Mouse (Mus musculus) sigmoid colon, adult 10 weeks (tissue): ENCODE data around the gene Olfr1220. TPM values are rescaled to one million over a fixed set of nuclear protein-coding genes. Genes with fewer than 3 reads are reported as not detected.

Experiments used
- polyA plus RNA-seq: library from polyadenylated mRNA; stranded (reverse); fragments of 350-450 nt; fragmentation: Illumina TruSeq; extraction: RNeasy Lipid Tissue Mini Kit (QIAGEN cat#74804); gene quantifications from one replicate; pipeline ENCODE4 v1.2.3, GENCODE M21; 2014; ENCODE audit warnings: low read depth, low replicate concordance

Olfr1220 gene
- polyA plus RNA-seq = not detected

DNA sequence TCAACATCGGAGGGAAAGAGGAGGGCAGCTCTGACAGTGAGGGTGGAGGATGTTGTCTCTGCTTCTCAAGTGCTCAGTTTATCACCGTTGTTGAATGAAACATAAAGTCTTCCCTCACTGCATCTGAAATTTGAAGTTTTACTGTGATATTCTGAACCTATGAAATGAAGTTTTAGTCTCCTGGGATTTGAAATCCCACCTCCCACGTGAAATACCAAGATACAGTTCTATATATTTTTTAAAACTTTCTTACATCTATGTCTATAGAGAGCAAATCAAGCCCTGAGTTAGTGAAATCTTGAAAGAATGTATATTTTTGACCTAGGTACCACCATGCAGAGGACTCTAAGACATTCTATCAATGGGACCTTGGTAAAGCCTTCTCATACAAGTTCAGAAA lies at the start of gene Olfr1220:
Olfr1220 (minus strand) TSS at position 101 of the 400 bp plus-strand sequence.

DNA sequence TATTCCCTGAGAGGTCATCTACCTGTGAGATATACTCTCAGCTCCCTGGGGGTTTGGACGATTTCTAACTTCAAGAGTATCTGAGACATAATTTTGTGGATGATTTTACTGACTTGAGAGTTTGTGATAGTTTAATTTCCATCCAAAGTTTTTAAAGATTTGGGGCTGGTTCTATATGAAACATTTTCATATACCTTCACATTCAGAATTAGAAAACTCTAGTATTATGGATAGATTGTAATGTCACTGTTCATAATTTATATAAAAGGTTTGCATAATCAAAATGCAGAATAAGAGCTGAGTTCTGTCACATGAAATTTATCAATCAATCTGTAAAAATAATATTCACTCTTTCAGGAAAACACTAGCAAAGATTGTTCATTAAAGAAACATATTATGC lies 44.8 kb upstream of the Olfr1220 start, which contains the start of gene Olfr1223:
Olfr1223 (minus strand) TSS at position 101 of the 400 bp plus-strand sequence.

DNA sequence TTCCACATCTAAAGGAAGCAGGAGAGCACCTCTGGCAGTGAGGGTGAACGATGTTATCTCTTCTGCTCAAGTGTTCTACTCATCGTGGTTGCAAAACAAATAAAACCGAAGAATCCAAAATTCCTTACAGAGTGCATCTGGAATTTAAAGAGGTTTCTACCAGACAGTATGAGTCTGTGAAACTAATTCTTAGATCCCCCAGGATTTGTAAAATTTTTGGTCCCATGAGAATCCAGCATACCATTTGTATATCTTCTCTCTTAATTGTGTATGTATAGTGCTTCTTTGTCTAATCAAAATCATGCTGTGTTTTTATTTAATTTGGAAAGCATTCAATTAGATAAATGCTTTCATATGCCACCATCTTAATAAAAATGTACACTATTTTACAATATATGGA lies 26.3 kb upstream of the Olfr1220 start, which contains the start of gene Olfr1222:
Olfr1222 (minus strand) TSS at position 101 of the 400 bp plus-strand sequence.

DNA sequence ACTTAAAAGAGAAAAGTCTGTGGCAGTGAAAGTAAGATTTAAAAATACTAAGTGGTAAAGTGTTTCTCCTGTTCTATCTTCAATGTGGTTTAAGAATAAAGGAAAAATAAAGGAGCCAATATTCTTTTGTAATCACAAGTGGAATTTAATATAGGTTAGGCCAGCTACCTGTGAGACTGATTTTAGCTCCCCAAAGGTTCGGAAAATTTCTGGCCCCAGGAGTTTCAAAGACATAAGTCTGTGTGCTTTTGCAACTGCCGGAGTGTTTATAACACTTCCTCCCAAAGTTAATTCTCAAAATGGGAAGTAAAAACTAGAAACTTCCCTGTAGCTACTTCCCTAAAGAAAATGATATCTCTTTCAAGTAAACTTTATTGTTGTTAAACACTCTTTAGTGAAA lies 10.5 kb upstream of the Olfr1220 start, which contains the start of gene Olfr1221:
Olfr1221 (minus strand) TSS at position 101 of the 400 bp plus-strand sequence.

GRCm38 (mm10) chr2:89083413-89083812 lies 23.2 kb downstream of the Olfr1220 start, which contains the start of gene Olfr1219:
Olfr1219 (minus strand) TSS chr2:89083513.

DNA sequence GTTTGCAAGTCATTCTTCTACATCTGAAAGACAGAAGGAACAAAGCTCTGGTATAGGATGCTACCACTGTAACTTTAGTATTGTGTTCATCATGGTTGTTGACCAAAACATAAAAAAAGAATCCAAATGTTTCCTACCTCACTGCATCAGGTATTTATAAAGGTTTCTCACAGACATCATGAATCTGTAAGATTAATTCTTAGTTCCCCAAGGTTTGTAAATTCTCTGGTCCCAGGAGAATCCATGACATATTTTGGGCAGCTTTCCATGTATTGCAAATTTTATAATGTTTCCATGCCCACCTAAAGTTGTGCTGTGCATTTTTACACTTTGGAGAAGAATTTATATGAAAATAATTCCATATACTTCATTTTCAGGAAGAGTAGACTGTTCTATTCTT lies 45.5 kb downstream of the Olfr1220 start, which contains the start of gene Olfr1218:
Olfr1218 (minus strand) TSS at position 101 of the 400 bp plus-strand sequence.

Other genes starting within 250 kb of the Olfr1220 start
- gene Olfr1206, start 243.6 kb downstream of the Olfr1220 start, polyA plus RNA-seq = not detected
- gene Olfr1208, start 204.5 kb downstream of the Olfr1220 start, polyA plus RNA-seq = not detected
- not detected for gene Olfr1209, start 191.7 kb downstream of the Olfr1220 start, polyA plus RNA-seq
- not detected for gene Olfr1211, start 168.7 kb downstream of the Olfr1220 start, polyA plus RNA-seq
- not detected for gene Olfr1212, start 152.9 kb downstream of the Olfr1220 start, polyA plus RNA-seq
- not detected for gene Gm13762, start 126.6 kb downstream of the Olfr1220 start, polyA plus RNA-seq
- gene Olfr1214, start 114.2 kb downstream of the Olfr1220 start, polyA plus RNA-seq = not detected
- gene Olfr1215, start 99.9 kb downstream of the Olfr1220 start, polyA plus RNA-seq = not detected
- gene Olfr1216, start 88.5 kb downstream of the Olfr1220 start, polyA plus RNA-seq = not detected
- gene Olfr1217, start 74.8 kb downstream of the Olfr1220 start, polyA plus RNA-seq = not detected
- gene Olfr1218, start 45.6 kb downstream of the Olfr1220 start, polyA plus RNA-seq = not detected
- not detected for gene Olfr1219, start 23.3 kb downstream of the Olfr1220 start, polyA plus RNA-seq
- not detected for gene Olfr1221, start 10.4 kb upstream of the Olfr1220 start, polyA plus RNA-seq
- not detected for gene Olfr1222, start 26.2 kb upstream of the Olfr1220 start, polyA plus RNA-seq
- not detected for gene Olfr1223, start 44.7 kb upstream of the Olfr1220 start, polyA plus RNA-seq
- not detected for gene Olfr1224-ps1, start 57.3 kb upstream of the Olfr1220 start, polyA plus RNA-seq
- not detected for gene Olfr1225, start 67.8 kb upstream of the Olfr1220 start, polyA plus RNA-seq
- 0.09 TPM for gene Olfr1226, start 93.2 kb upstream of the Olfr1220 start, polyA plus RNA-seq
- not detected for gene Olfr1228, start 147.2 kb upstream of the Olfr1220 start, polyA plus RNA-seq
- not detected for gene Olfr1229, start 181.2 kb upstream of the Olfr1220 start, polyA plus RNA-seq
- not detected for gene Olfr1230, start 190.4 kb upstream of the Olfr1220 start, polyA plus RNA-seq
- not detected for gene Olfr1231, start 200.2 kb upstream of the Olfr1220 start, polyA plus RNA-seq
- not detected for gene Olfr1232, start 222.8 kb upstream of the Olfr1220 start, polyA plus RNA-seq
- gene Olfr1233, start 235.6 kb upstream of the Olfr1220 start, polyA plus RNA-seq = not detected